8 mouse cellular contexts compared by ENCODE assay signal in the genomic region with DNA sequence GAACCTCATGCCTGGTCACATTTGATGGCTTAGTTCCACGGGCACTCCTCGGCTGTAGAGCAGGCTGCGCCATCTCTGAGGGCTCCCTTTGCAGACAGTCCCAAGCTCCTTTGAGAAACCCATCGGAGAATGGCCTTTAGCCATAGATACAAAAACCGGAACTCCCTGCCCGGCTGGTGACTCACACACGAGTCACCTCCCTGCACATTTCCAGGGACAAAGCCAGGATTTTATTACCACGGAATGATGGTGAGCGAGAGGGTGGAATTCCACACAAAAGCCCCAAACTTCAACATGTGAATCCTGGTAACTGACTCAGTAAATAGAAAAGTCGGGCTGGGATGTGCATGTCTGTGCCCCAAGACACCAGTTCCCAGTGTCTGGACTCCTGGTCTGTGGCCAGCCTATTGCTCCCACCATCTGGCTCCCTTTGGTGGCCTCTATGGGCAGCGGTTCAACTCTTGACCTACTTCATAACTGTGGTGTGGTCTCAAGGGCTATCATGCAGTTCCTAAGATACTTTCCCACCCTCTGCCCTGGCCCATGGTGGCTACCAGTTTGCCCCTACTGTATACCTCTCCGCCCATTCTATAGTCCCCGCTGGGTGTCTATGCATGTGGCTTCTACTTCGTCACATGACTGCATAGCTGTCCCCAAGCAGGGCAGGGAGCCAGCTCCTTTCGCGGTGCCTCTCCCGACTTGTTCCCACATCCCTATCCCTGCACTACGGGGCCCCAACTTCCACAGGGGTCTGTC. TPM values are rescaled to one million over a fixed set of nuclear protein-coding genes. Genes with fewer than 3 reads are reported as not detected.
DNase-seq lines count a peak whose midpoint lies in the region; ATAC-seq and TF ChIP-seq lines count a peak whose summit lies in the region.

No protein-coding gene starts in this region.

- peak; percentile 44 for DNase-seq in 416B (ENCODE audit: low read depth)
- DNase-seq in adrenal gland, adult 8-10 months: peak; percentile 81
- DNase-seq in fibroblast of lung, adult 2 months (ENCODE audit: low read depth): peak; percentile 97
- no peak for DNase-seq in liver, embryonic 14.5 days (ENCODE audit: low read depth in 3 of 3, low spot score in 3 of 3)
- peak; percentile 31 for DNase-seq in ovary, postnatal 14 days (ENCODE audit: low spot score)
- DNase-seq in thymus, adult 18-20 months: no peak
- DNase-seq in thymus, postnatal 25 days: no peak

- ATAC-seq in hindbrain, embryonic 13.5 days (ENCODE audit: low FRiP score): peak; percentile 58
- ATAC-seq in liver, embryonic 14.5 days (ENCODE audit: insufficient read depth): 0 out of 2 replicates have a peak, but pooled peaks have one; percentile 13

- no peaks in the 10 kb centered on the region for H3K9me3 ChIP-seq in hindbrain, embryonic 13.5 days
- no peaks in the 10 kb centered on the region for H3K9me3 ChIP-seq in liver, embryonic 14.5 days (ENCODE audit: control insufficient read depth, low read length)

- no peak overlapping the region for H3K4me2 ChIP-seq in hindbrain, embryonic 13.5 days
- H3K4me2 ChIP-seq in liver, embryonic 14.5 days (ENCODE audit: low read depth): no peak overlapping the region

- no peak overlapping the region for H3K27ac ChIP-seq in hindbrain, embryonic 13.5 days
- H3K27ac ChIP-seq in liver, embryonic 14.5 days: no peak overlapping the region

- TF ChIP-seq EP300 in liver, embryonic 14.5 days (IDR thresholded peaks at IDR 0.05; ENCODE audit: low read depth): no peak

- peaks cover 35% of the 10 kb centered on the region for H3K4me1 ChIP-seq in hindbrain, embryonic 13.5 days (replicated peaks)
- H3K4me1 ChIP-seq in liver, embryonic 14.5 days (replicated peaks; ENCODE audit: control insufficient read depth in 2 of 2, insufficient read depth in 2 of 2, low read length in 1 of 2): peaks cover 5 to 13% of the 10 kb centered on the region in 2 experiments; a peak in 3 of 4 replicates

- TF ChIP-seq CTCF in liver, embryonic 14.5 days (IDR thresholded peaks at IDR 0.05; ENCODE audit: low read depth): no peak

- H3K4me3 ChIP-seq in hindbrain, embryonic 13.5 days: no peak overlapping the region
- no peak overlapping the region for H3K4me3 ChIP-seq in liver, embryonic 14.5 days (ENCODE audit: insufficient read depth in 1 of 2, low read depth in 2 of 2, low read length in 2 of 2)

- no peaks in the 10 kb centered on the region for H3K36me3 ChIP-seq in hindbrain, embryonic 13.5 days
- no peaks in the 10 kb centered on the region for H3K36me3 ChIP-seq in liver, embryonic 14.5 days (replicated peaks; ENCODE audit: control insufficient read depth, insufficient read depth, low read depth)

- 0 out of 2 replicates have a peak, but pooled peaks cover 5% of the 10 kb centered on the region for H3K27me3 ChIP-seq in hindbrain, embryonic 13.5 days
- no peaks in the 10 kb centered on the region for H3K27me3 ChIP-seq in liver, embryonic 14.5 days (ENCODE audit: control insufficient read depth, insufficient read depth, low read length)

- no peak overlapping the region for H3K9ac ChIP-seq in hindbrain, embryonic 13.5 days
- no peak overlapping the region for H3K9ac ChIP-seq in liver, embryonic 14.5 days (replicated peaks)

- 71% methylated on average over 18 of the region's 18 CpGs for WGBS in hindbrain, embryonic 13.5 days
- 60% methylated on average over 18 of the region's 18 CpGs for WGBS in liver, embryonic 14.5 days (ENCODE audit: insufficient replicate concordance)

RNA-seq across cellular contexts. Expression of a gene that starts 7.1 kb away (rescaled TPM):
- 10 to 100 TPM; 82.9 to 90.5 (median 87.2) TPM for total RNA-seq in adrenal gland, adult 8-10 months (2022)
- 57.3 and 63.4 TPM in 2 replicates for polyA plus RNA-seq in hindbrain, embryonic 13.5 days (2015; fragmentation: Nextera tagmentation; extraction: Ambion mirVana)
- polyA plus RNA-seq in liver, embryonic 14.5 days (2012; rRNA removed): 12.9 and 14.7 TPM in 2 replicates
- 17.6 and 18.4 TPM in 2 replicates for polyA plus RNA-seq in liver, embryonic 14.5 days (2014; fragmentation: Nextera tagmentation; extraction: Ambion mirVana)

Comparison
In these comparisons a context has a peak if more than half of its experiments do, and no peak if none do; other contexts are left out.
1. DNase-seq: peak in 416B (single experiment), adrenal gland, adult 8-10 months (single experiment), fibroblast of lung, adult 2 months (single experiment) and ovary, postnatal 14 days (single experiment); none in liver, embryonic 14.5 days (0 of 3), thymus, adult 18-20 months (0 of 2) and thymus, postnatal 25 days (single experiment).